Mouse (Mus musculus): ENCODE measurements around the gene Sgcd. TPM values are rescaled to one million over a fixed set of nuclear protein-coding genes. Genes with fewer than 3 reads are reported as not detected.

The Sgcd gene
- polyA plus RNA-seq, 1 experiment from 2014 or later = 3.0 TPM

DNA sequence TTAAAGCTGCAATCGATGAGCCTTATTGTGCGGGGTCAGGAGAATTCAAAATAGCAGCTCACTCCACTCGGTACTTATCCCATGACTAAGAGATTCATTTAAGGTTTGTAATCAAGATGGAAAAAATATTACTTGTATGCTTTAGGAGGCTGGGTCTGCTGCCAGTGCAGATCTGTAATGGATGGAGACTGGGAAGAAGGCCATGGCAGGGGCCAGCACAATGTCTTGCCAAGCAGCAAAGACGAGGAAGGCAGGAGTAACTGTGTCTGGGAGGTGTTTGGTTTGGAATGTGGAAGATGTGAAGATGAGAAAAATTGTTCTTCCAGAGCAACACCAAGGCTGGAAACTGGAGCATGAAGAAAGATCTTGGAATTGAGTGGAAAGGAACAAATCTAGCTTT lies 36.4 kb downstream of the Sgcd start:
- Histone ChIP-seq H3K4me1 (replicated peaks; ENCODE audit: control insufficient read depth, insufficient read depth, low read length) (no peaks in the 10 kb centered on the region), H3K27me3 (ENCODE audit: control insufficient read depth, insufficient read depth, low read depth, low read length) (no peaks in the 10 kb centered on the region), H3K9ac (ENCODE audit: low read length) (no peak overlapping the region), H3K36me3 (ENCODE audit: control insufficient read depth, insufficient read depth, low read length) (no peaks in the 10 kb centered on the region), H3K4me3 (ENCODE audit: low read length) (no peak overlapping the region), H3K9me3 (ENCODE audit: control insufficient read depth, low read length) (no peaks in the 10 kb centered on the region), H3K4me2 (ENCODE audit: low read depth, low read length) (no peak overlapping the region), H3K27ac (ENCODE audit: low read length) (no peak overlapping the region)
- ATAC-seq (ENCODE audit: low read depth) = no peak
- WGBS = 69% methylated on average over 4 of the region's 4 CpGs

- ATAC-seq (ENCODE audit: low read depth) = no peak
These were observed 49.0 kb downstream of the Sgcd start for GRCm38 (mm10) chr11:47939795-47940194.

GRCm38 (mm10) chr11:47917616-47918015 lies 71.2 kb downstream of the Sgcd start:
- WGBS = 66% methylated on average over 2 of the region's 2 CpGs
- no peak overlapping the region for H3K4me3 ChIP-seq (ENCODE audit: low read length)
- no peak overlapping the region for H3K4me2 ChIP-seq (ENCODE audit: low read depth, low read length)
- no peaks in the 10 kb centered on the region for H3K9me3 ChIP-seq (ENCODE audit: control insufficient read depth, low read length)
- ATAC-seq (ENCODE audit: low read depth) = no peak
- H3K9ac ChIP-seq (ENCODE audit: low read length) = no peak overlapping the region
- no peak overlapping the region for H3K27ac ChIP-seq (ENCODE audit: low read length)
- no peaks in the 10 kb centered on the region for H3K27me3 ChIP-seq (ENCODE audit: control insufficient read depth, insufficient read depth, low read depth, low read length)
- H3K4me1 ChIP-seq (replicated peaks; ENCODE audit: control insufficient read depth, insufficient read depth, low read length) = no peaks in the 10 kb centered on the region
- H3K36me3 ChIP-seq (ENCODE audit: control insufficient read depth, insufficient read depth, low read length) = no peaks in the 10 kb centered on the region

More at GRCm38 (mm10) chr11:47939795-47940194, 49.0 kb downstream of the Sgcd start:
- no peaks in the 10 kb centered on the region for H3K27me3 ChIP-seq (ENCODE audit: control insufficient read depth, insufficient read depth, low read depth, low read length)
- 62% methylated on average over 2 of the region's 2 CpGs for WGBS
- no peaks in the 10 kb centered on the region for H3K4me1 ChIP-seq (replicated peaks; ENCODE audit: control insufficient read depth, insufficient read depth, low read length)
- H3K4me3 ChIP-seq (ENCODE audit: low read length) = no peak overlapping the region
- no peak overlapping the region for H3K4me2 ChIP-seq (ENCODE audit: low read depth, low read length)
- H3K9me3 ChIP-seq (ENCODE audit: control insufficient read depth, low read length) = no peaks in the 10 kb centered on the region
- H3K9ac ChIP-seq (ENCODE audit: low read length) = no peak overlapping the region
- H3K36me3 ChIP-seq (ENCODE audit: control insufficient read depth, insufficient read depth, low read length) = no peaks in the 10 kb centered on the region
- no peak overlapping the region for H3K27ac ChIP-seq (ENCODE audit: low read length)

GRCm38 (mm10) chr11:47891617-47892172 lies 97.1 kb downstream of the Sgcd start:
- 92% methylated on average over 3 of the region's 3 CpGs for WGBS
- Histone ChIP-seq H3K36me3 (ENCODE audit: control insufficient read depth, insufficient read depth, low read length) (no peaks in the 10 kb centered on the region), H3K27ac (ENCODE audit: low read length) (no peak overlapping the region), H3K27me3 (ENCODE audit: control insufficient read depth, insufficient read depth, low read depth, low read length) (no peaks in the 10 kb centered on the region), H3K4me3 (ENCODE audit: low read length) (no peak overlapping the region), H3K9ac (ENCODE audit: low read length) (no peak overlapping the region), H3K4me1 (replicated peaks; ENCODE audit: control insufficient read depth, insufficient read depth, low read length) (no peaks in the 10 kb centered on the region), H3K9me3 (ENCODE audit: control insufficient read depth, low read length) (no peaks in the 10 kb centered on the region), H3K4me2 (ENCODE audit: low read depth, low read length) (no peak overlapping the region)
- ATAC-seq (ENCODE audit: low read depth) = no peak

DNA sequence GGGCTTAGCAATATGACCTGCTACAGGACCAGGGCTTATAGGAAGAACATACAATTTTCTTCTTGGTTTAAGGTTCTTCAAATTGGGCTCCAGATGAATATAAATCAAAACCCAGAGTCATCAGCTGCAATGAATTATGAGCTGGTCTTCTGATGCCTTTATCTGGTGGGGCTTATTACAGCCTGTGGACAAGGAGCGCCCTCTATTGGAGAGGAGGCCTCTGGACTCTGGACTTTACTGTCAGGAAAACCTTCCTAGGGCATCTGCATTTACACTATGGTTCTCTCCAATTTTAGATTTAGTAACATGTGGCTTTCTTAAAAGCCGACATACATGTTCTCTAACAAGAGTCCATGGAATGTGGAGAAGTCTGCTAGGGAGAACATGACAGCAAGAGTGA lies 98.5 kb downstream of the Sgcd start:
- Histone ChIP-seq H3K4me2 (ENCODE audit: low read depth, low read length) (no peak overlapping the region), H3K27ac (ENCODE audit: low read length) (no peak overlapping the region), H3K36me3 (ENCODE audit: control insufficient read depth, insufficient read depth, low read length) (no peaks in the 10 kb centered on the region), H3K9ac (ENCODE audit: low read length) (no peak overlapping the region), H3K9me3 (ENCODE audit: control insufficient read depth, low read length) (no peaks in the 10 kb centered on the region), H3K27me3 (ENCODE audit: control insufficient read depth, insufficient read depth, low read depth, low read length) (no peaks in the 10 kb centered on the region), H3K4me1 (replicated peaks; ENCODE audit: control insufficient read depth, insufficient read depth, low read length) (no peaks in the 10 kb centered on the region), H3K4me3 (ENCODE audit: low read length) (no peak overlapping the region)
- no peak for ATAC-seq (ENCODE audit: low read depth)
- 37% methylated on average over 2 of the region's 2 CpGs for WGBS

GRCm38 (mm10) chr11:47885310-47885709 lies 103.5 kb downstream of the Sgcd start:
- H3K4me2 ChIP-seq (ENCODE audit: low read depth, low read length) = no peak overlapping the region
- no peaks in the 10 kb centered on the region for H3K9me3 ChIP-seq (ENCODE audit: control insufficient read depth, low read length)
- H3K4me1 ChIP-seq (replicated peaks; ENCODE audit: control insufficient read depth, insufficient read depth, low read length) = no peaks in the 10 kb centered on the region
- WGBS = 50% methylated on average over 3 of the region's 3 CpGs
- H3K4me3 ChIP-seq (ENCODE audit: low read length) = no peak overlapping the region
- H3K27ac ChIP-seq (ENCODE audit: low read length) = no peak overlapping the region
- H3K36me3 ChIP-seq (ENCODE audit: control insufficient read depth, insufficient read depth, low read length) = no peaks in the 10 kb centered on the region
- ATAC-seq (ENCODE audit: low read depth) = no peak
- no peak overlapping the region for H3K9ac ChIP-seq (ENCODE audit: low read length)
- no peaks in the 10 kb centered on the region for H3K27me3 ChIP-seq (ENCODE audit: control insufficient read depth, insufficient read depth, low read depth, low read length)

- no peaks in the 10 kb centered on the region for H3K4me1 ChIP-seq (replicated peaks; ENCODE audit: control insufficient read depth, insufficient read depth, low read length)
- no peaks in the 10 kb centered on the region for H3K9me3 ChIP-seq (ENCODE audit: control insufficient read depth, low read length)
- no peak overlapping the region for H3K27ac ChIP-seq (ENCODE audit: low read length)
- ATAC-seq (ENCODE audit: low read depth) = no peak
- no peaks in the 10 kb centered on the region for H3K36me3 ChIP-seq (ENCODE audit: control insufficient read depth, insufficient read depth, low read length)
- WGBS = 82% methylated on average over 1 of the region's 1 CpGs
- H3K27me3 ChIP-seq (ENCODE audit: control insufficient read depth, insufficient read depth, low read depth, low read length) = no peaks in the 10 kb centered on the region
- H3K4me3 ChIP-seq (ENCODE audit: low read length) = no peak overlapping the region
- H3K4me2 ChIP-seq (ENCODE audit: low read depth, low read length) = no peak overlapping the region
- no peak overlapping the region for H3K9ac ChIP-seq (ENCODE audit: low read length)
These were observed 105.2 kb downstream of the Sgcd start for GRCm38 (mm10) chr11:47883545-47883944.

DNA sequence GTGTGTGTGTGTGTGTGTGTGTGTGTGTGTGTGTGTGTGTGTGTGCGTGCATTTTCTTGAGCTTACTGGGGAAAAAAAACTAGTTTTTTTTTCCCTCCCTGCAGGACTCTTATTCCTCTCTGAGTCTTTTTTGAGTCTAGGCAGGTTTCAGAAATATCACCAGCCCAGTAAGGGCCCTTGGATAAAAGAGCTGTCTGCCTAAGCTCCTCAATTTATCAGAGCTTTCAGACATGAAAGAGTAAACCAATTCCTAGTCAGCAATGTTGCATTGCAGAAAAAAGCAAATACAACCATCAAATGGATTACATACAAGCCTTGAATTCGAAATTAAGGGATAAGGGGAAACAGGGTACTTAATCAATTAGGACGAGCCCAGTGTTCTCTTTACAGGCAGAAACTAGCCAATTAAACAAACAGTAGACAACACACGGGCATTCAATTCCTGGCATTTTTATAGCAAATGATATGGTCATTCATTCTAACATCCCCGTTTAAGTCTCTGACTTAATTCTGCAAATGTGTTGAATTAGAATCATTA lies 112.1 kb downstream of the Sgcd start:
- Histone ChIP-seq H3K27me3 (ENCODE audit: control insufficient read depth, insufficient read depth, low read depth, low read length) (no peaks in the 10 kb centered on the region), H3K9me3 (ENCODE audit: control insufficient read depth, low read length) (no peaks in the 10 kb centered on the region), H3K4me1 (replicated peaks; ENCODE audit: control insufficient read depth, insufficient read depth, low read length) (no peaks in the 10 kb centered on the region), H3K36me3 (ENCODE audit: control insufficient read depth, insufficient read depth, low read length) (no peaks in the 10 kb centered on the region), H3K27ac (ENCODE audit: low read length) (no peak overlapping the region), H3K4me2 (ENCODE audit: low read depth, low read length) (no peak overlapping the region), H3K9ac (ENCODE audit: low read length) (no peak overlapping the region), H3K4me3 (ENCODE audit: low read length) (no peak overlapping the region)
- no peak for ATAC-seq (ENCODE audit: low read depth)
- WGBS = 55% methylated on average over 5 of the region's 5 CpGs

GRCm38 (mm10) chr11:47845894-47846293 lies 142.9 kb downstream of the Sgcd start:
- H3K27ac ChIP-seq (ENCODE audit: low read length) = no peak overlapping the region
- WGBS = 44% methylated on average over 3 of the region's 3 CpGs
- H3K36me3 ChIP-seq (ENCODE audit: control insufficient read depth, insufficient read depth, low read length) = no peaks in the 10 kb centered on the region
- H3K9ac ChIP-seq (ENCODE audit: low read length) = no peak overlapping the region
- ATAC-seq (ENCODE audit: low read depth) = no peak
- H3K27me3 ChIP-seq (ENCODE audit: control insufficient read depth, insufficient read depth, low read depth, low read length) = no peaks in the 10 kb centered on the region
- H3K9me3 ChIP-seq (ENCODE audit: control insufficient read depth, low read length) = no peaks in the 10 kb centered on the region
- H3K4me2 ChIP-seq (ENCODE audit: low read depth, low read length) = no peak overlapping the region
- H3K4me3 ChIP-seq (ENCODE audit: low read length) = no peak overlapping the region
- no peaks in the 10 kb centered on the region for H3K4me1 ChIP-seq (replicated peaks; ENCODE audit: control insufficient read depth, insufficient read depth, low read length)

DNA sequence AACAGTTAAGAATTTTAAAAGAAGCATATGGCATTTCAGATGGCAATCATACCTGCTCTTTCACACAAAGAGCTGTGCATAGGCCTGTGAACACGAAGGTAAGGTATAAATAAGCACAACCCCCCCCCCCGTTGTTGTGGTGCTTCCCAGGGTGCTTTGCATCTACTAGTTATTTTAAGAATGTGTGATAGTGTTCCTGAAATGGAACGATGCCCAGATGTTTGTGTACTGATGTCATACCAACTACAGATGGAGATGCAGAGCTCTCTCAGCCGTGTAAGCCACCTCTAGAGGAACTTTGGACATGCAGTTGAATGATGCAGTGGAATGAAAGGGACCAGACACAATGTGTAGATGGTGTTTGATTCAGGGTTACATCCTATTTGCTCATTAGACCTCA lies 155.5 kb downstream of the Sgcd start:
- no peaks in the 10 kb centered on the region for H3K27me3 ChIP-seq (ENCODE audit: control insufficient read depth, insufficient read depth, low read depth, low read length)
- no peaks in the 10 kb centered on the region for H3K36me3 ChIP-seq (ENCODE audit: control insufficient read depth, insufficient read depth, low read length)
- no peak overlapping the region for H3K9ac ChIP-seq (ENCODE audit: low read length)
- no peak overlapping the region for H3K4me2 ChIP-seq (ENCODE audit: low read depth, low read length)
- H3K9me3 ChIP-seq (ENCODE audit: control insufficient read depth, low read length) = no peaks in the 10 kb centered on the region
- H3K4me3 ChIP-seq (ENCODE audit: low read length) = no peak overlapping the region
- no peak overlapping the region for H3K27ac ChIP-seq (ENCODE audit: low read length)
- no peaks in the 10 kb centered on the region for H3K4me1 ChIP-seq (replicated peaks; ENCODE audit: control insufficient read depth, insufficient read depth, low read length)
- 31% methylated on average over 4 of the region's 4 CpGs for WGBS
- ATAC-seq (ENCODE audit: low read depth) = no peak

All from lung, embryonic 16.5 days (tissue).